Mouse (Mus musculus): Measurements from ENCODE around the gene Pxmp2.

Gene Pxmp2

GRCm38 (mm10) chr5:110285770-110286445 is at the start of gene Pxmp2, which contains the start of gene Pole:
TSS of gene Pxmp2 (minus strand) at chr5:110286186.
TSS of gene Pole (plus strand) at chr5:110286306.
- peak; percentile 73 to 86 for DNase-seq (ENCODE audit: low spot score in 2 of 2)

GRCm38 (mm10) chr5:110330508-110330907 is 44.5 kb upstream of the Pxmp2 start:
- no peak for DNase-seq (ENCODE audit: low spot score in 2 of 2)

- DNase-seq (ENCODE audit: low spot score in 2 of 2), result no peak
Observed at GRCm38 (mm10) chr5:110313127-110313526, 27.1 kb upstream of the Pxmp2 start.

- DNase-seq (ENCODE audit: low spot score in 2 of 2), result no peak
Observed at GRCm38 (mm10) chr5:110308861-110309260, 22.9 kb upstream of the Pxmp2 start.

- no peak for DNase-seq (ENCODE audit: low spot score in 2 of 2)
Observed at GRCm38 (mm10) chr5:110300591-110300990, 14.6 kb upstream of the Pxmp2 start.

- DNase-seq (ENCODE audit: low spot score in 2 of 2), result no peak
Observed at GRCm38 (mm10) chr5:110296637-110297036, 10.7 kb upstream of the Pxmp2 start.

GRCm38 (mm10) chr5:110291649-110292048 is 5.7 kb upstream of the Pxmp2 start:
- no peak for DNase-seq (ENCODE audit: low spot score in 2 of 2)

GRCm38 (mm10) chr5:110287084-110287475 is 1.1 kb upstream of the Pxmp2 start:
- DNase-seq (ENCODE audit: low spot score in 2 of 2), result no peak

GRCm38 (mm10) chr5:110286446-110287083 is 579 bp upstream of the Pxmp2 start:
- no peak for DNase-seq (ENCODE audit: low spot score in 2 of 2)

- DNase-seq (ENCODE audit: low spot score in 2 of 2), result no peak
Observed at GRCm38 (mm10) chr5:110285156-110285555, 830 bp downstream of the Pxmp2 start.

GRCm38 (mm10) chr5:110284536-110284935 is 1.4 kb downstream of the Pxmp2 start:
- DNase-seq (ENCODE audit: low spot score in 2 of 2), result no peak

GRCm38 (mm10) chr5:110281984-110282383 is 4.0 kb downstream of the Pxmp2 start:
- no peak for DNase-seq (ENCODE audit: low spot score in 2 of 2)

GRCm38 (mm10) chr5:110276910-110277309 is 9.1 kb downstream of the Pxmp2 start:
- DNase-seq (ENCODE audit: low spot score in 2 of 2), result no peak

GRCm38 (mm10) chr5:110276391-110276790 is 9.6 kb downstream of the Pxmp2 start:
- no peak for DNase-seq (ENCODE audit: low spot score in 2 of 2)

- no peak for DNase-seq (ENCODE audit: low spot score in 2 of 2)
Observed at GRCm38 (mm10) chr5:110274846-110275245, 11.1 kb downstream of the Pxmp2 start.

GRCm38 (mm10) chr5:110274147-110274546 is 11.8 kb downstream of the Pxmp2 start:
- no peak for DNase-seq (ENCODE audit: low spot score in 2 of 2)

- no peak for DNase-seq (ENCODE audit: low spot score in 2 of 2)
Observed at GRCm38 (mm10) chr5:110270242-110270641, 15.7 kb downstream of the Pxmp2 start.

- DNase-seq (ENCODE audit: low spot score in 2 of 2), result peak; percentile 84 to 86
Observed at GRCm38 (mm10) chr5:110269141-110270101, 16.6 kb downstream of the Pxmp2 start, which contains the start of gene Pgam5. TSS of gene Pgam5 (minus strand) at chr5:110269913.

- DNase-seq (ENCODE audit: low spot score in 2 of 2), result no peak
Observed at GRCm38 (mm10) chr5:110266941-110267340, 19.0 kb downstream of the Pxmp2 start.

- DNase-seq (ENCODE audit: low spot score in 2 of 2), result no peak
Observed at GRCm38 (mm10) chr5:110244091-110244490, 41.9 kb downstream of the Pxmp2 start.

- DNase-seq (ENCODE audit: low spot score in 2 of 2), result no peak
Observed at GRCm38 (mm10) chr5:110232346-110232745, 53.6 kb downstream of the Pxmp2 start.

GRCm38 (mm10) chr5:110231638-110232037 is 54.3 kb downstream of the Pxmp2 start:
- DNase-seq (ENCODE audit: low spot score in 2 of 2), result no peak

Measured in frontal cortex, postnatal 36 days (tissue).